Mouse (Mus musculus) neural tube, embryonic 14.5 days (tissue): ENCODE data around the gene Rprd1b. TPM values are rescaled to one million over a fixed set of nuclear protein-coding genes. Genes with fewer than 3 reads are reported as not detected.

Experiments used
- ATAC-seq: fragments of 200-750 bp; cut with Nextera tagmentation; 2 replicates; pipeline ENCODE4 v1.8.0; 2017; ENCODE audit warnings: low read depth, mild to moderate bottlenecking, moderate TSS enrichment, moderate library complexity
- H3K27ac ChIP-seq: fragments of 300-500 bp; sonication (generic); 2 replicates; pipeline ENCODE4 v1.5.1; 2014; ENCODE audit warnings: low read depth, mild to moderate bottlenecking, control low read depth, low read length, moderate library complexity, mixed read lengths
- H3K27me3 ChIP-seq: fragments of 300-500 bp; sonication (generic); 2 replicates; pipeline ENCODE4 v1.6.1; 2014; ENCODE audit warnings: low read length; ENCODE audit not compliant: control insufficient read depth, insufficient read depth
- H3K36me3 ChIP-seq: fragments of 300-500 bp; sonication (generic); 2 replicates; pipeline ENCODE4 v1.6.1; 2014; ENCODE audit warnings: low read length, mixed read lengths; ENCODE audit not compliant: control insufficient read depth, insufficient read depth
- H3K4me1 ChIP-seq: fragments of 300-500 bp; sonication (generic); 2 replicates; pipeline ENCODE4 v1.6.1; 2014; ENCODE audit warnings: low read length; ENCODE audit not compliant: control insufficient read depth, insufficient read depth
- H3K4me2 ChIP-seq: fragments of 300-500 bp; sonication (generic); 2 replicates; pipeline ENCODE4 v1.6.1; 2014; ENCODE audit warnings: mild to moderate bottlenecking, low read depth, low read length, control low read depth
- H3K4me3 ChIP-seq: fragments of 300-500 bp; sonication (generic); 2 replicates; pipeline ENCODE4 v1.5.1; 2014; ENCODE audit warnings: low read depth, low read length, control low read depth, mixed read lengths
- H3K9ac ChIP-seq: fragments of 300-500 bp; sonication (generic); replicated peaks from 2 replicates; pipeline ENCODE4 v1.6.1; 2014; ENCODE audit warnings: low read depth, mild to moderate bottlenecking, control low read depth, low read length, mixed read lengths
- H3K9me3 ChIP-seq: fragments of 300-500 bp; sonication (generic); 2 replicates; pipeline ENCODE4 v1.6.1; 2016; ENCODE audit warnings: low read length; ENCODE audit not compliant: control insufficient read depth
- WGBS: fragments of 180-500 bp; shearing (Covaris S2); extraction: QIAGEN DNeasy Blood & Tissue Kit; methylation state at CpG from one replicate; pipeline ENCODE4 v1.1.7; 2014; 5-methylcytosine and 5-hydroxymethylcytosine counted together
- polyA plus RNA-seq: library from polyadenylated mRNA; unstranded; fragments of >200 nt; fragmentation: Nextera tagmentation; extraction: Ambion mirVana; gene quantifications from 2 replicates; pipeline ENCODE4 v1.2.1, GENCODE M21; 2014

Gene Rprd1b
- polyA plus RNA-seq, 1 experiment from 2014 or later = 38.6 TPM

- WGBS = 75% methylated on average over 7 of the region's 7 CpGs
- no peak for ATAC-seq
- no peaks in the 10 kb centered on the region for H3K4me1 ChIP-seq
Measured at GRCm38 (mm10) chr2:158078971-158079370, 50.7 kb downstream of the Rprd1b start.

GRCm38 (mm10) chr2:158079843-158080395, 51.6 kb downstream of the Rprd1b start:
- Histone ChIP-seq H3K4me3 (no peak overlapping the region), H3K9me3 (no peaks in the 10 kb centered on the region), H3K4me1 (no peaks in the 10 kb centered on the region), H3K4me2 (no peak overlapping the region), H3K9ac (no peak overlapping the region), H3K36me3 (peaks cover 21% of the 10 kb centered on the region), H3K27ac (no peak overlapping the region), H3K27me3 (no peaks in the 10 kb centered on the region)
- no peak for ATAC-seq
- 68% methylated on average over 9 of the region's 9 CpGs for WGBS

More at GRCm38 (mm10) chr2:158078971-158079370, 50.7 kb downstream of the Rprd1b start:
- Histone ChIP-seq H3K36me3 (peaks cover 22% of the 10 kb centered on the region), H3K4me3 (no peak overlapping the region), H3K27ac (no peak overlapping the region), H3K27me3 (no peaks in the 10 kb centered on the region), H3K9ac (no peak overlapping the region), H3K4me2 (no peak overlapping the region), H3K9me3 (no peaks in the 10 kb centered on the region)

GRCm38 (mm10) chr2:158080622-158081241, 52.4 kb downstream of the Rprd1b start:
- no peak overlapping the region for H3K9ac ChIP-seq
- no peaks in the 10 kb centered on the region for H3K4me1 ChIP-seq
- no peak overlapping the region for H3K27ac ChIP-seq
- no peaks in the 10 kb centered on the region for H3K9me3 ChIP-seq
- H3K36me3 ChIP-seq = peaks cover 13% of the 10 kb centered on the region
- H3K4me3 ChIP-seq = no peak overlapping the region
- 88% methylated on average over 9 of the region's 9 CpGs for WGBS
- no peaks in the 10 kb centered on the region for H3K27me3 ChIP-seq
- H3K4me2 ChIP-seq = no peak overlapping the region
- ATAC-seq = no peak

GRCm38 (mm10) chr2:158084486-158084885, 56.2 kb downstream of the Rprd1b start:
- Histone ChIP-seq H3K9me3 (no peaks in the 10 kb centered on the region), H3K4me3 (no peak overlapping the region), H3K36me3 (no peaks in the 10 kb centered on the region), H3K27me3 (no peaks in the 10 kb centered on the region), H3K9ac (no peak overlapping the region), H3K27ac (no peak overlapping the region), H3K4me2 (no peak overlapping the region), H3K4me1 (no peaks in the 10 kb centered on the region)
- no peak for ATAC-seq
- WGBS = 50% methylated on average over 8 of the region's 8 CpGs

GRCm38 (mm10) chr2:158090096-158090495, 61.8 kb downstream of the Rprd1b start:
- no peaks in the 10 kb centered on the region for H3K4me1 ChIP-seq
- no peaks in the 10 kb centered on the region for H3K36me3 ChIP-seq
- H3K4me2 ChIP-seq = no peak overlapping the region
- no peaks in the 10 kb centered on the region for H3K9me3 ChIP-seq
- H3K4me3 ChIP-seq = no peak overlapping the region
- H3K27ac ChIP-seq = no peak overlapping the region
- no peak overlapping the region for H3K9ac ChIP-seq
- no peaks in the 10 kb centered on the region for H3K27me3 ChIP-seq
- 87% methylated on average over 4 of the region's 4 CpGs for WGBS
- no peak for ATAC-seq

GRCm38 (mm10) chr2:158093345-158093744, 65.0 kb downstream of the Rprd1b start:
- H3K36me3 ChIP-seq = no peaks in the 10 kb centered on the region
- no peaks in the 10 kb centered on the region for H3K27me3 ChIP-seq
- H3K9me3 ChIP-seq = no peaks in the 10 kb centered on the region
- H3K4me3 ChIP-seq = no peak overlapping the region
- H3K4me1 ChIP-seq = no peaks in the 10 kb centered on the region
- H3K4me2 ChIP-seq = no peak overlapping the region
- H3K9ac ChIP-seq = no peak overlapping the region
- H3K27ac ChIP-seq = no peak overlapping the region
- 29% methylated on average over 5 of the region's 5 CpGs for WGBS
- ATAC-seq = peak; percentile 78; the same call in 1 of the 2 replicates

- Histone ChIP-seq H3K9me3 (no peaks in the 10 kb centered on the region), H3K36me3 (no peaks in the 10 kb centered on the region), H3K9ac (no peak overlapping the region), H3K4me1 (no peaks in the 10 kb centered on the region), H3K27me3 (no peaks in the 10 kb centered on the region), H3K4me3 (no peak overlapping the region), H3K4me2 (no peak overlapping the region), H3K27ac (no peak overlapping the region)
- WGBS = 84% methylated on average over 7 of the region's 7 CpGs
- no peak for ATAC-seq
Measured at GRCm38 (mm10) chr2:158094300-158094699, 66.0 kb downstream of the Rprd1b start.

GRCm38 (mm10) chr2:158094846-158095245, 66.5 kb downstream of the Rprd1b start:
- no peak overlapping the region for H3K27ac ChIP-seq
- no peak overlapping the region for H3K4me2 ChIP-seq
- ATAC-seq = no peak
- H3K9ac ChIP-seq = no peak overlapping the region
- no peaks in the 10 kb centered on the region for H3K4me1 ChIP-seq
- no peaks in the 10 kb centered on the region for H3K36me3 ChIP-seq
- H3K4me3 ChIP-seq = no peak overlapping the region
- no peaks in the 10 kb centered on the region for H3K9me3 ChIP-seq
- H3K27me3 ChIP-seq = no peaks in the 10 kb centered on the region
- 84% methylated on average over 5 of the region's 5 CpGs for WGBS

GRCm38 (mm10) chr2:158097071-158097470, 68.8 kb downstream of the Rprd1b start:
- Histone ChIP-seq H3K4me2 (no peak overlapping the region), H3K9ac (no peak overlapping the region), H3K36me3 (no peaks in the 10 kb centered on the region), H3K9me3 (no peaks in the 10 kb centered on the region), H3K4me3 (no peak overlapping the region), H3K4me1 (no peaks in the 10 kb centered on the region), H3K27me3 (no peaks in the 10 kb centered on the region), H3K27ac (no peak overlapping the region)
- WGBS = 83% methylated on average over 5 of the region's 5 CpGs
- ATAC-seq = no peak
